Mouse (Mus musculus): Measurements from ENCODE around the gene Ybx1. TPM values are rescaled to one million over a fixed set of nuclear protein-coding genes. Genes with fewer than 3 reads are reported as not detected.

Ybx1 gene
- total and polyA plus RNA-seq, 2 experiments from 2014 or later: 309 to 515 TPM

- peak within 1 kb of the TSS; percentile 62 for H3K4me3 ChIP-seq (ENCODE audit: low read depth, low read length)
- peak; percentile 97 for ATAC-seq (ENCODE audit: insufficient read depth, low read depth)
- peak within 1 kb of the TSS; percentile 44 for H3K9ac ChIP-seq (replicated peaks; ENCODE audit: low read depth, low read length)
- peaks cover 13% of the 10 kb centered on the region for H3K4me1 ChIP-seq (ENCODE audit: control insufficient read depth, insufficient read depth)
- peak; percentile 92 for DNase-seq (ENCODE audit: low spot score)
- peak within 1 kb of the TSS; percentile 93 for H3K4me2 ChIP-seq (ENCODE audit: low read depth, low read length)
- TF ChIP-seq EP300 (IDR thresholded peaks at IDR 0.05; ENCODE audit: low read depth): no peak
- no peaks in the 10 kb centered on the region for H3K9me3 ChIP-seq (replicated peaks; ENCODE audit: control insufficient read depth, low read length)
- peaks cover 29% of the 10 kb centered on the region for H3K36me3 ChIP-seq (replicated peaks; ENCODE audit: control insufficient read depth, insufficient read depth, low read length)
- under 1% methylated on average over 44 of the region's 44 CpGs for WGBS
- H3K27me3 ChIP-seq (ENCODE audit: control insufficient read depth, insufficient read depth, low read length): no peaks in the 10 kb centered on the region
- peak within 1 kb of the TSS; percentile 83 for H3K27ac ChIP-seq (ENCODE audit: low read depth)
These were observed 25.9 kb upstream of the Ybx1 start, which contains the start of gene Ppih for GRCm38 (mm10) chr4:119320131-119320830. TSS of gene Ppih (minus strand) at chr4:119320546.

DNA sequence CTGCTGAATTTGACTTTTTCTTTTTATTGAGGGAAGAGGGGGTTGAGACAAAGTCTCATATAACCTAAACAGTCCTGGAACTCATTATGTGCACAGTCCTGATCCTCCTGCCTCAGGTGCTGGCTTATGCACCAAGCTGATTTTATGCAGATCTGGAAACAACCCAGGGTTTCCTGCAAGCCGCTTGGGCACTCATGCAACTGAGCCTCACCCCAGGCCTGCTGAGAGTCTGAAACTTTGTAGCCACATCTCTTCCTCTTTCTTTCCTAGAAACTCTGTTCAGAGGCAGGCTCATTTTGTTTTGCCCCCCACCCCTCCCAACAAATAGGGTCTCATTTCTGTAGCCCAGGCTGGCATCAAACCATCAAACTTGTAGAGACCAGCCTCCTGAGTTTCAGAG lies 19.4 kb upstream of the Ybx1 start:
- no peak for ATAC-seq (ENCODE audit: insufficient read depth, low read depth)
- Histone ChIP-seq H3K4me2 (ENCODE audit: low read depth, low read length) (no peak overlapping the region), H3K4me1 (ENCODE audit: control insufficient read depth, insufficient read depth) (no peaks in the 10 kb centered on the region), H3K4me3 (ENCODE audit: low read depth, low read length) (no peak overlapping the region), H3K36me3 (replicated peaks; ENCODE audit: control insufficient read depth, insufficient read depth, low read length) (peaks cover 63% of the 10 kb centered on the region), H3K27me3 (ENCODE audit: control insufficient read depth, insufficient read depth, low read length) (no peaks in the 10 kb centered on the region), H3K27ac (ENCODE audit: low read depth) (no peak overlapping the region), H3K9ac (replicated peaks; ENCODE audit: low read depth, low read length) (no peak overlapping the region), H3K9me3 (replicated peaks; ENCODE audit: control insufficient read depth, low read length) (no peaks in the 10 kb centered on the region)
- whole genome bisulfite sequencing: 88% methylated on average over 1 of the region's 1 CpGs
- no peak for DNase-seq (ENCODE audit: low spot score)
- no peak for TF ChIP-seq CTCF (IDR thresholded peaks at IDR 0.05; ENCODE audit: low read depth)
- TF ChIP-seq EP300 (IDR thresholded peaks at IDR 0.05; ENCODE audit: low read depth): no peak

GRCm38 (mm10) chr4:119305418-119305817 lies 11.0 kb upstream of the Ybx1 start:
- ATAC-seq (ENCODE audit: insufficient read depth, low read depth) (no peak), DNase-seq (ENCODE audit: low spot score) (no peak)
- no peak overlapping the region for H3K27ac ChIP-seq (ENCODE audit: low read depth)
- no peak for TF ChIP-seq CTCF (IDR thresholded peaks at IDR 0.05; ENCODE audit: low read depth)
- no peak for TF ChIP-seq EP300 (IDR thresholded peaks at IDR 0.05; ENCODE audit: low read depth)
- no peaks in the 10 kb centered on the region for H3K4me1 ChIP-seq (ENCODE audit: control insufficient read depth, insufficient read depth)
- 88% methylated on average over 5 of the region's 5 CpGs for WGBS
- H3K9ac ChIP-seq (replicated peaks; ENCODE audit: low read depth, low read length): no peak overlapping the region
- no peak overlapping the region for H3K4me3 ChIP-seq (ENCODE audit: low read depth, low read length)
- H3K36me3 ChIP-seq (replicated peaks; ENCODE audit: control insufficient read depth, insufficient read depth, low read length): peaks cover 26% of the 10 kb centered on the region
- no peaks in the 10 kb centered on the region for H3K9me3 ChIP-seq (replicated peaks; ENCODE audit: control insufficient read depth, low read length)
- no peaks in the 10 kb centered on the region for H3K27me3 ChIP-seq (ENCODE audit: control insufficient read depth, insufficient read depth, low read length)
- no peak overlapping the region for H3K4me2 ChIP-seq (ENCODE audit: low read depth, low read length)

GRCm38 (mm10) chr4:119303291-119303690 lies 8.9 kb upstream of the Ybx1 start:
- DNase-seq (ENCODE audit: low spot score) (no peak), ATAC-seq (ENCODE audit: insufficient read depth, low read depth) (no peak)
- H3K36me3 ChIP-seq (replicated peaks; ENCODE audit: control insufficient read depth, insufficient read depth, low read length): peaks cover 12% of the 10 kb centered on the region
- no peak overlapping the region for H3K4me3 ChIP-seq (ENCODE audit: low read depth, low read length)
- H3K9me3 ChIP-seq (replicated peaks; ENCODE audit: control insufficient read depth, low read length): no peaks in the 10 kb centered on the region
- H3K4me1 ChIP-seq (ENCODE audit: control insufficient read depth, insufficient read depth): no peaks in the 10 kb centered on the region
- TF ChIP-seq CTCF (IDR thresholded peaks at IDR 0.05; ENCODE audit: low read depth) (no peak), EP300 (IDR thresholded peaks at IDR 0.05; ENCODE audit: low read depth) (no peak)
- H3K27me3 ChIP-seq (ENCODE audit: control insufficient read depth, insufficient read depth, low read length): no peaks in the 10 kb centered on the region
- no peak overlapping the region for H3K27ac ChIP-seq (ENCODE audit: low read depth)
- no peak overlapping the region for H3K9ac ChIP-seq (replicated peaks; ENCODE audit: low read depth, low read length)
- WGBS: 83% methylated on average over 8 of the region's 8 CpGs
- no peak overlapping the region for H3K4me2 ChIP-seq (ENCODE audit: low read depth, low read length)

DNA sequence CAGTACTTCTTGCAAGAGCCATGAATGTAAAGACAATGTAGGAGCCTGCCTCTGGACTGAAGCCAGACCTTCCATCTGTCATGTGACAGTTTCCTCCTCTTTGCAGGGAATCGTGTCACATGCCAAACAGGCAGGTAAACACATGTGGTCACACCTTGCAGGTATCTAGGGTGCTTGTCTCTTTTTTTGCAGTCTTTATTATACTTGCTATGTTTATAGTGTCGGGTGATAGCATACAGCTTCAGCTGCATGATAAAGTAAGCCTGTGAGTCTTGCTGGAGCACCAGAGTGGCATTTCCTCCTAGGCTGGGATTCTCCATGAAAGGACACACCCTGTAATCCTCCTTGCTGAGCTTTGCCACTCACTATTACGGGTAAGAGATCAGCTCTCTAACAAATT lies 7.4 kb upstream of the Ybx1 start:
- no peak for DNase-seq (ENCODE audit: low spot score)
- WGBS: 68% methylated on average over 3 of the region's 3 CpGs
- no peaks in the 10 kb centered on the region for H3K9me3 ChIP-seq (replicated peaks; ENCODE audit: control insufficient read depth, low read length)
- TF ChIP-seq EP300 (IDR thresholded peaks at IDR 0.05; ENCODE audit: low read depth) (no peak), CTCF (IDR thresholded peaks at IDR 0.05; ENCODE audit: low read depth) (no peak)
- H3K36me3 ChIP-seq (replicated peaks; ENCODE audit: control insufficient read depth, insufficient read depth, low read length): no peaks in the 10 kb centered on the region
- no peak overlapping the region for H3K9ac ChIP-seq (replicated peaks; ENCODE audit: low read depth, low read length)
- no peak overlapping the region for H3K4me3 ChIP-seq (ENCODE audit: low read depth, low read length)
- no peaks in the 10 kb centered on the region for H3K27me3 ChIP-seq (ENCODE audit: control insufficient read depth, insufficient read depth, low read length)
- no peak overlapping the region for H3K27ac ChIP-seq (ENCODE audit: low read depth)
- ATAC-seq (ENCODE audit: insufficient read depth, low read depth): no peak
- H3K4me2 ChIP-seq (ENCODE audit: low read depth, low read length): no peak overlapping the region
- H3K4me1 ChIP-seq (ENCODE audit: control insufficient read depth, insufficient read depth): no peaks in the 10 kb centered on the region

DNA sequence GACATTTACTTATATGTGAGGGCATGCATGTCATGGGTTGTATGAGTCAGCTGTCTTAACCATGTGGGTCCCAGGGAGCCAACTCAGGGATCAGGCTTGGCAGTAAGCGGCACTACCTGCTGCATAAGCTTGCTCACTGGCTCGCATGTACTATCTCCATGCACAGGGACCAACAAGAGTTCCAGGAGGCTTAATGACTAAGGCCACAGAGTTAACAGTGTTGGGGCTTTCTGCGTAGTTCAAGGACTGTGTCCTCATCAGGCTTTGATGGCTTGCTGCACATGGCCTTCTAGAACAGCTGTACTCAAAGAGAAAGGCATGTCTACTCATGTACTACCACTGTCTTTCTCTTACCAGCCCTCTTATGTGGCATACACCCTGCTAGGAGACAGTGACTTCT lies 6.4 kb upstream of the Ybx1 start:
- no peak for DNase-seq (ENCODE audit: low spot score)
- H3K9ac ChIP-seq (replicated peaks; ENCODE audit: low read depth, low read length): no peak overlapping the region
- no peaks in the 10 kb centered on the region for H3K27me3 ChIP-seq (ENCODE audit: control insufficient read depth, insufficient read depth, low read length)
- no peak for ATAC-seq (ENCODE audit: insufficient read depth, low read depth)
- 87% methylated on average over 3 of the region's 3 CpGs for WGBS
- TF ChIP-seq CTCF (IDR thresholded peaks at IDR 0.05; ENCODE audit: low read depth) (no peak), EP300 (IDR thresholded peaks at IDR 0.05; ENCODE audit: low read depth) (no peak)
- H3K27ac ChIP-seq (ENCODE audit: low read depth): no peak overlapping the region
- no peaks in the 10 kb centered on the region for H3K36me3 ChIP-seq (replicated peaks; ENCODE audit: control insufficient read depth, insufficient read depth, low read length)
- H3K4me1 ChIP-seq (ENCODE audit: control insufficient read depth, insufficient read depth): no peaks in the 10 kb centered on the region
- H3K4me3 ChIP-seq (ENCODE audit: low read depth, low read length): no peak overlapping the region
- H3K4me2 ChIP-seq (ENCODE audit: low read depth, low read length): no peak overlapping the region
- H3K9me3 ChIP-seq (replicated peaks; ENCODE audit: control insufficient read depth, low read length): no peaks in the 10 kb centered on the region

All from heart, postnatal 0 days (tissue).